Mouse (Mus musculus) cerebellum, postnatal 10 days (tissue): ENCODE data around the gene Kif6.

ENCODE experiments used
- DNase-seq, 2 experiments: peaks; one replicate each; pipeline ENCODE4 v3.0.0; 2021; ENCODE audit warnings: mixed read lengths in 2 of 2

Gene Kif6

GRCm38 (mm10) chr17:49614577-49615235 lies at the start of gene Kif6:
Kif6 (plus strand) TSS chr17:49615136.
- peak; percentile 90 to 93 for DNase-seq

GRCm38 (mm10) chr17:49568717-49569116 lies 46.2 kb upstream of the Kif6 start:
- no peak for DNase-seq

DNA sequence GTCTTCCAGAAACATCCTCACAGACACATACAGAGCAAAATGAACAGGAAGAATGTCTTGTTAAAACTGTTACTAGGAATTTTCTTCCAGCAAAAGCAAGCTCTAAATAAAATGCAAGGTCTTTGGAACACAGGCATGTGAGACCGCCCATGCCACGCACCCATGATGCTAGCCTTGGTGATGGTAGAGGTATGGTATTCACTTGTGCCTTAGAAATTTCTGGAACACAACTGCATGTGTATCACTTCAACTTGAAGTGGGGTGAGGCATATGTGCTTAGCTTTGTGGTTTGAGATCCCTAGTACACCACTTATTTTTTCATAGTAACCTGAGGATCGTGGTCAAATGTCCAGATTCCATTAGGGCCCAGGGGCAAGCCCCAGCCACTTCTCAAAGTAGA lies 37.6 kb upstream of the Kif6 start:
- DNase-seq, result no peak

DNA sequence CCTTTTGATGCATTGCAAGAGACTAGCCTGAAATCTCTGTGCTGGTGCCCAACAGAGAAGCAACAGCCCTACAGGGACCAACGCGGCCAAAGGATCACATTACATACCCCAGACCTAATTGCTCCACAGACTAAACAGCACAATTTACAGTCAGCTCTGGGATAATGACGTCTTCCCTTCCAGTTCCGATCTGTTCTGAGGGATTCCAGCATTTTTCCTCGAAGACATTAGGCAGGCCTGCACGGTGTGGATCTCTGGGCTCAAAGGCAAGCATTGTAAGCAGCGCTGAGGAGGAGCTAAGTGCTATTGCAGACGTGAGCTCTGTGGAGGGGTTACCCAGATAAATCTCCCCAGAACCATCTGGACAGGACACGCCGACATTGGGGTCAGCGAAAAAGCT lies 32.5 kb upstream of the Kif6 start:
- DNase-seq, result no peak

DNA sequence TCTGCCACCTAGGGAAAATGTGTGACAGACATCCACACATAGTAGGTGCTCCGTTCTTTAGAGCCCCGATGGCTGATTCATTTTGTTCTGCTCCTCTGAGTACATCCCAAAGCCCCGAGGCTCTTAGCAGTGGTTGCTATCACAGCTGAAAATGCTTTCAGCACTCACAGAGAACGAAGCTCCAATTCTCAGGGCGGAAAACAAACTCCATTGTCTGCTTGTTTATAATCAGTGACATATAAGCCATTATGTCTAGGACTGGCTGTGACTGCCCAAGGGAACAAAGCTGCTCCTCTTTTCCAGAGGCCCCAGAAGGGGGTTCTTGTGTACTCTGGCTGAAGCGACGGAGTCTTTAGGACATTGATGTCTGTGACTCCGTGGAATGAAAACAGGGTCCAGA lies 24.9 kb upstream of the Kif6 start:
- no peak for DNase-seq

- DNase-seq, result no peak
Measured at GRCm38 (mm10) chr17:49605397-49605796, 9.5 kb upstream of the Kif6 start.

DNA sequence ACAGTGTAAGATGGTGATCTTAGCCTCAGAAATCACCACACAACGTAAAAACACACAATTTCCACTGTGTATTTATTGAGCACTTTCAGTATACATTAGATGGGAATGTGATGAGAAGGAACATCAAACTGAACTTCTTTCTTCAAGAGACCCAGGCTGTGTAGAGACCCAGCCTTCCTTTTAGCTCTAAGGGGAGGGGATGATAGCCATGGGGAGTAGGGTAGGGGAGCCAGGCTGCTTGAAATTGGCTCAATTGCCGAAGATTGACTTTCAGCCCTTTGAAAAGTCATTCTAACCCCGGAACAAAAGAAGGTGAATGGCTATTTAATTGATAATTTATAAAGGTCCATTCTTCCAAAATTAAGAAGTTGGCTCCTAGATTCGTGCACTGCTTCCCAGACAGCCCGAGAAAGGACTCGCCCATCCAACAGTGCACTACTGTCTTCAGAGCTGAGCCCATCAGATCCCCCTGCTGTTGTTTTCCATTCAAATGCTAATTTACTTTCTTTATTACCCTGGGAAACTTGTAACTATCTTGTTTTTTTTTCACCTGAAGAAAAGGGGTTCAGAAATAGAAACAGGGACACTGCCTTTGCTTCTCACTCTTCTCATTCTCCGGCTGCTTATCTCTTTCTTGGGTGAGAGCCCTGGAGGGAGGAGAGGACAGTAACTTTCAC lies 7.4 kb upstream of the Kif6 start:
- DNase-seq, result no peak

DNA sequence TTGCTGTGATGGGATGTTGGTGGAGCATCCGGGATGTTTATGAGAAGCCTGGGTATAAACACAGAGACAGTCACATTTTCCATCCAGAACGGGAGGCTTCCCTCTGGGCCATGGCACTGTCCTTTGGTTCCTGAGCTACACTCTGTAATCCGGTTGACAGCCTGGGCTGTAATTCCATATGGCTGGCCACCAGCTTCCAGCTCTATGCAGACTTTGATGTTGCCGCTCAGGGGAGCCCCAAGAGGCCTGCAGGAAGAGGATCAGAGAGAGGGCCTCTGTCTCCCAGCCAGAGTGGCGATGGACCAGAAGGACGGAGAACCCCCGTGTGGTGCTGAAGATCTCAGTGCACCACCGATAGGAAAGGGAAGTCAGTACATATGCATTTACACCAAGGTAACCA lies 4.6 kb upstream of the Kif6 start:
- DNase-seq, result peak; percentile 44 to 54

DNA sequence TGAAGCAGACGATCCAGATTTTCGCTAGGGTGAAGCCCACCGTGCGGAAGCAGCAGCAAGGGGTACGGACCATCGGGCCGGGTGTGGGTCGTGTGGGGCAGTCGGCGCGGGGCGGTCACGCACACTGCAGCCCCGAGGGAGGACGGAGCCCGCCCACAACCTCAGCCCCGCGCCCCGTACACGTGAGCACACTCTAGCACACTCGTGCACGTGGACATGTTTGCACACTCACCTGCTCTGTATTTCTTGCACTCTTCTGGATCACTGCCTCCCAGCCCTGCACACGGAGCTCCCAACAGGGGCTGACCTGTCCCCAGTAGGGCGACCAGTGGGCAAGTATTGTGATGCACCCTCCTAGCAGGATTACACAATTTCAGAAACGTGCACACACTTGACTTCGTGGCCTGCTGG lies 310 bp downstream of the Kif6 start:
- DNase-seq, result no peak

GRCm38 (mm10) chr17:49624572-49624971 lies 9.6 kb downstream of the Kif6 start:
- DNase-seq, result no peak

- no peak for DNase-seq
Measured at GRCm38 (mm10) chr17:49627011-49627794, 12.3 kb downstream of the Kif6 start.

GRCm38 (mm10) chr17:49628875-49629274 lies 13.9 kb downstream of the Kif6 start:
- DNase-seq, result peak in 1 of 2 experiments; percentile 34

- DNase-seq, result peak; percentile 70 to 72
Measured at GRCm38 (mm10) chr17:49633041-49633440, 18.1 kb downstream of the Kif6 start.

- no peak for DNase-seq
Measured at GRCm38 (mm10) chr17:49641903-49642302, 27.0 kb downstream of the Kif6 start.

- no peak for DNase-seq
Measured at GRCm38 (mm10) chr17:49642336-49642735, 27.4 kb downstream of the Kif6 start.

- DNase-seq, result peak; percentile 37 to 47
Measured at GRCm38 (mm10) chr17:49642889-49643490, 28.1 kb downstream of the Kif6 start.

- DNase-seq, result no peak
Measured at GRCm38 (mm10) chr17:49646267-49646666, 31.3 kb downstream of the Kif6 start.

GRCm38 (mm10) chr17:49648970-49649369 lies 34.0 kb downstream of the Kif6 start:
- no peak for DNase-seq

DNA sequence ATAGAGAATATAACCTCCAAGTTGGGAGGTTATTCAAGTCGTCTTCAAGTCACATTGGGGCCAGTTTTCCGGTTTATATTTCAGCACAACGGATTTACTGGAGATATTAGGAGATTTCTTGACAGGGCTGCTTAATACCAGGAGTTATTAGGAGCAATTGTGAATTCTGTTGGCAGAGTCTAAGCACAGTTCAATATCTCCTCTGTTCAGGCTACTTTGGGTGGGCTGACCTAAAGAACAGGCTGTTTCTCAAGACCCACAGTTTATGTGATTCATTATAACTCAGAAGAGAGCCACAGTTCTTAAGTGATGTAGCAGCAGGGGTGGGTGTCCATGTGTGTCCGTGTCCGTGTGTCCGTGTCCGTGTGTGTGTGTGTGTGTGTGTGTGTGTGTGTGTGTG lies 34.5 kb downstream of the Kif6 start:
- DNase-seq, result no peak

DNA sequence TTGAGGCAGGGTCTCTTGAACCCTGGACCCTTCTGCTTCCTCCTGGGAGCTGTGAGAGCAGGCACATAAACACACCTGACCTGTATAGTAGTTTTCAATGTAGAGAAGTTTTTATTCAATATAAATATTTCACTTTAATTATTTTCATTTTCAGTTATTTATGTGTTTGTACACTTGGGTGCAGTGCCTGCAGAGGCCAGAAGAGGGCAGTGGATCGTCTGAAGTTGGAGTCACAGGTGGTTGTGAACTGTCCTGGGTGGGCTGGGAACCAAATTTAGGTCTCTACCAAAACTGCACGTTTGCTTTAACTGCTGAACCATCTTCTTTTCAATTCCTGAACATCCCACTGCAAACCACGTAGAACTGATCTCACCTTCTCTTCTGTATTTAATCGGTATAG lies 35.4 kb downstream of the Kif6 start:
- DNase-seq, result no peak

- DNase-seq, result peak; percentile 15 to 40
Measured at GRCm38 (mm10) chr17:49652357-49652756, 37.4 kb downstream of the Kif6 start.

- DNase-seq, result no peak
Measured at GRCm38 (mm10) chr17:49652800-49653199, 37.9 kb downstream of the Kif6 start.

- no peak for DNase-seq
Measured at GRCm38 (mm10) chr17:49661626-49662025, 46.7 kb downstream of the Kif6 start.
